8 mouse cellular contexts compared by ENCODE assay signal in the genomic region with DNA sequence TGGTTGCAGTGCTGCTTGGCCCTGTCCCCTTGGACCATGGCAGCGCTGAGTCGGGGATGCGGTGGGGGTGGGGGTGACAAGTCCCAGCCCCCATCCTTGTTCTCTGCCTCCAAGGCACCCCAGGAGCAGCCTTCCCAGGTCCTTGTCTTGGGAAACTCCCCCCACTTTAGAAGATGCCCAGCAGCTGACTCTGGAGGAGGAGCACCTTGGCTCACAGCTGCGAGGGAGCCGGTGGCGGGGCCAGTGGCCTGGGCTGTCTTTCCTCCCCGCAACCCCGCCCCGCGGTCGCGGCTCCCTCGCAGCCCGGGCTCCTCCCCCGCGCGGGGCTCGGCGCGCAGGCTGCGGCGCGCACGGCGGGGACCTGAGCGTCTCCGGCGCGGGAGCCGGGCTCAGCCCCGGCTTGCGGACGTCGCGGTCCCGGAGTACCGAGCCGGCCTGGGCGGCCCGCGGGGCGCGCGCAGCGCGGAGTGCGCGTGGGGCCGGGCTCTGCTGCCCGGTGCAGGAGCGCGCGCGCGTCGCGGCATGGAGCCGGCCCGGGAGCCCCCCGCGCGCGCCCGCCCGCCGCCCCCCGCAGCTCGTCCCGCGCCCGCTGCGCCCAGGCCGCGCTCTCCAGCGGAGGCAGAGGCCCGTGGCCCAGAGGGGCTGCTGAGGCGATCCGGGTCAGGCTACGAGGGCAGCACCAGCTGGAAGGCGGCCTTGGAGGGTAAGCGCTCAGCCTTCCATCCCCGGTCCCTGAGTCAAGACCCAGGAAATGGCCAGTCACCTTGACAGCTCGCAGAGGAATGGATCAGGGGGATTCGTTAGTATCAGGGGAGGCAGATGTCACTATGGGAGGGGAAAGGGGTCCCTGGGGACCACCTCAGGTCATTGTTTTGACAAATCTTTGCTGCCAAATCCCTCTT. TPM values are rescaled to one million over a fixed set of nuclear protein-coding genes. Genes with fewer than 3 reads are reported as not detected.
DNase-seq lines count a peak whose midpoint lies in the region; ATAC-seq lines count a peak whose summit lies in the region.

Gene Clec2l (plus strand): TSS at position 356 of the 902 bp plus-strand sequence.

- intact Hi-C loops in heart, postnatal 10 days (cut with DNase I): no loop called here

- ATAC-seq in inflammation-experienced regulatory T-cells, adult 6 months: no peak

- DNase-seq in urinary bladder, postnatal 14 days (ENCODE audit: low spot score): peak; percentile 16
- DNase-seq in urinary bladder, postnatal 25 days (ENCODE audit: low spot score): no peak
- peak; percentile 62 for DNase-seq in embryo, embryonic 10 days (ENCODE audit: low spot score)
- DNase-seq in heart, postnatal 10 days: peak; percentile 27 to 49
- peak; percentile 37 to 51 for DNase-seq in layer of hippocampus, postnatal 36 days
- DNase-seq in mesoderm, embryonic 11.5 days (ENCODE audit: low read depth, low spot score): peak; percentile 50
- peak; percentile 20 to 30 for DNase-seq in right cerebral cortex, postnatal 36 days (ENCODE audit: low spot score in 2 of 2)

RNA-seq across cellular contexts. Expression of gene Clec2l, which starts in this region (rescaled TPM):
- total RNA-seq in heart, postnatal 10 days (2021): 1 to 10 TPM; 2.8 to 3.3 TPM
- total RNA-seq in layer of hippocampus, postnatal 36 days (2021): 10 to 100 TPM; 68.7 to 69.0 TPM
- under 1 TPM in 1 of 3 experiments, not detected in 2; 0.25 TPM for polyA plus RNA-seq in inflammation-experienced regulatory T-cells, adult 6 months (2017; shearing (Covaris generic))

Comparison
In these comparisons a context has a peak if more than half of its experiments do, and no peak if none do; other contexts are left out.
1. RNA of gene Clec2l (total RNA-seq): 68.7 to 69.0 TPM in layer of hippocampus, postnatal 36 days; 2.8 to 3.3 TPM in heart, postnatal 10 days; every median in the first group is over 10 times any median in the second.